Mouse (Mus musculus) CH12.LX (cell line): ENCODE measurements around the gene Slc52a3.

Source experiments
- CTCF ChIP-seq, 2 experiments: IDR thresholded peaks in 1 of 2; conservative IDR thresholded peaks in 1 of 2; 2 replicates each; pipeline ENCODE4 v1.5.1; 2011 to 2012; ENCODE audit warnings: low read depth in 2 of 2, low read length in 2 of 2, improper control_type of control experiment in 1 of 2, inconsistent platforms in 1 of 2, mild to moderate bottlenecking in 1 of 2, moderate library complexity in 1 of 2
- ELF1 ChIP-seq: IDR thresholded peaks from 2 replicates; pipeline ENCODE4 v1.6.1; 2014; ENCODE audit warnings: low read depth, mild to moderate bottlenecking, inconsistent platforms, low read length, improper control_type of control experiment
- IRF4 ChIP-seq: IDR thresholded peaks from 2 replicates; pipeline ENCODE4 v1.6.1; 2014; ENCODE audit warnings: low read depth, mild to moderate bottlenecking, inconsistent platforms, low read length, improper control_type of control experiment
- JUND ChIP-seq: conservative IDR thresholded peaks from 2 replicates; pipeline ENCODE4 v1.6.1; 2011; ENCODE audit warnings: low read depth, low read length, improper control_type of control experiment
- MAX ChIP-seq: IDR thresholded peaks from 2 replicates; pipeline ENCODE4 v1.6.1; 2011; ENCODE audit warnings: low read length, improper control_type of control experiment
- MYC ChIP-seq: IDR thresholded peaks from 2 replicates; pipeline ENCODE4 v1.6.1; 2011; ENCODE audit warnings: low read depth, mild to moderate bottlenecking, improper control_type of control experiment, low read length
- NELFE ChIP-seq: IDR thresholded peaks from 2 replicates; pipeline ENCODE4 v1.6.1; 2011; ENCODE audit warnings: low read depth, low read length, improper control_type of control experiment
- POLR2A ChIP-seq: IDR thresholded peaks from 2 replicates; pipeline ENCODE4 v1.6.1; 2011; ENCODE audit warnings: low read depth, mild to moderate bottlenecking, improper control_type of control experiment, low read length
- TBP ChIP-seq: conservative IDR thresholded peaks from 2 replicates; pipeline ENCODE4 v1.6.1; 2011; ENCODE audit warnings: low read depth, low read length, improper control_type of control experiment
- ZMIZ1 ChIP-seq: IDR thresholded peaks from 2 replicates; pipeline ENCODE4 v1.6.1; 2012; ENCODE audit warnings: low read depth, mild to moderate bottlenecking, inconsistent platforms, low read length, improper control_type of control experiment

GRCm38 (mm10) chr2:151967792-151968191 lies 28.5 kb upstream of the Slc52a3 start:
- TF ChIP-seq MAX, result 0 out of 2 replicates have a peak, but pooled peaks have one; percentile 14
- peak; percentile 58 for TF ChIP-seq ELF1
- no peak for TF ChIP-seq NELFE
- no peak for TF ChIP-seq POLR2A
- no peak for TF ChIP-seq JUND
- no peak for TF ChIP-seq CTCF (conservative IDR thresholded peaks at IDR 0.05 in 1 of 2, IDR thresholded peaks at IDR 0.05 in 1 of 2; ENCODE audit: low read depth in 2 of 2, low read length in 2 of 2)
- no peak for TF ChIP-seq MYC
- no peak for TF ChIP-seq IRF4
- no peak for TF ChIP-seq TBP
- TF ChIP-seq ZMIZ1, result no peak
